Comparison of ENCODE assay signal across 10 mouse cellular contexts in genomic region chr11:85838424-85839257, GRCm38 (mm10). TPM values are rescaled to one million over a fixed set of nuclear protein-coding genes. Genes with fewer than 3 reads are reported as not detected.
DNase-seq lines count a peak whose midpoint lies in the region; ATAC-seq and TF ChIP-seq lines count a peak whose summit lies in the region.
"Had no signal": no experiment of that assay in that cellular context is flagged by ENCODE, and none has a peak within 500 bp of the region (broad histone marks: within the 10 kb centered on the region; RNA-seq: fewer than 3 reads in every experiment).

No protein-coding gene starts in this region.

- TF ChIP-seq CTCF in lung, postnatal 0 days (IDR thresholded peaks at IDR 0.05), result no peak

- H3K27me3 ChIP-seq in lung, postnatal 0 days (replicated peaks; ENCODE audit: insufficient read depth, low read length), result peaks cover 44% of the 10 kb centered on the region
- peaks cover 71% of the 10 kb centered on the region for H3K27me3 ChIP-seq in intestine, embryonic 16.5 days (replicated peaks; ENCODE audit: control insufficient read depth, insufficient read depth, low read length)
- H3K27me3 ChIP-seq in stomach, embryonic 14.5 days (ENCODE audit: control insufficient read depth, insufficient read depth, low read length), result peaks cover 35% of the 10 kb centered on the region

- H3K36me3 ChIP-seq in lung, postnatal 0 days (ENCODE audit: insufficient read depth, low read length), result peaks cover 32% of the 10 kb centered on the region
- H3K36me3 ChIP-seq in intestine, embryonic 16.5 days (ENCODE audit: control insufficient read depth, insufficient read depth, low read length), result no peaks in the 10 kb centered on the region
- H3K36me3 ChIP-seq in stomach, embryonic 14.5 days (ENCODE audit: control insufficient read depth, insufficient read depth, low read length), result peaks cover 7% of the 10 kb centered on the region; the same call in 1 of the 2 replicates

- peak overlapping the region; percentile 97 for H3K27ac ChIP-seq in lung, postnatal 0 days (ENCODE audit: low read length)
- no peak overlapping the region for H3K27ac ChIP-seq in intestine, embryonic 16.5 days (ENCODE audit: low read length)
- no peak overlapping the region for H3K27ac ChIP-seq in stomach, embryonic 14.5 days (ENCODE audit: low read length)

- H3K9me3 ChIP-seq in lung, postnatal 0 days (ENCODE audit: low read length), result no peaks in the 10 kb centered on the region
- no peaks in the 10 kb centered on the region for H3K9me3 ChIP-seq in intestine, embryonic 16.5 days (ENCODE audit: control insufficient read depth, low read length)
- no peaks in the 10 kb centered on the region for H3K9me3 ChIP-seq in stomach, embryonic 14.5 days (ENCODE audit: control insufficient read depth, low read depth, low read length)

- no peak for ATAC-seq in lung, postnatal 0 days
- no peak for ATAC-seq in intestine, embryonic 16.5 days
- no peak for ATAC-seq in stomach, embryonic 14.5 days (ENCODE audit: insufficient number of reproducible peaks, insufficient read depth, low FRiP score, low read depth)

- H3K4me1 ChIP-seq in lung, postnatal 0 days (ENCODE audit: insufficient read depth, low read depth, low read length), result peaks cover 14% of the 10 kb centered on the region; the same call in 1 of the 2 replicates
- peaks cover 23% of the 10 kb centered on the region for H3K4me1 ChIP-seq in intestine, embryonic 16.5 days (ENCODE audit: control insufficient read depth, insufficient read depth, low read length)
- peaks cover 17% of the 10 kb centered on the region for H3K4me1 ChIP-seq in stomach, embryonic 14.5 days (ENCODE audit: control insufficient read depth, insufficient read depth, low read length)

- WGBS in lung, postnatal 0 days, result 24% methylated on average over 20 of the region's 20 CpGs
- WGBS in intestine, embryonic 16.5 days, result 40% methylated on average over 20 of the region's 20 CpGs
- WGBS in stomach, embryonic 14.5 days, result 29% methylated on average over 20 of the region's 20 CpGs

- H3K9ac ChIP-seq in lung, postnatal 0 days (replicated peaks; ENCODE audit: low read depth), result peak overlapping the region; percentile 84
- H3K9ac ChIP-seq in intestine, embryonic 16.5 days (ENCODE audit: low read depth, low read length), result peak overlapping the region; percentile 58
- H3K9ac ChIP-seq in stomach, embryonic 14.5 days (replicated peaks; ENCODE audit: low read depth, low read length), result peak overlapping the region; percentile 54

- TF ChIP-seq EP300 in lung, postnatal 0 days (IDR thresholded peaks at IDR 0.05), result no peak

- DNase-seq in cerebellum, adult 8-10 months, result peak; percentile 15
- no peak for DNase-seq in cerebellum, adult 9-10 months
- DNase-seq in lung, postnatal 0 days (ENCODE audit: low spot score), result peak; percentile 45
- no peak for DNase-seq in lung, postnatal 25 days (ENCODE audit: low spot score)
- no peak for DNase-seq in left cerebral cortex, adult 18-20 months (ENCODE audit: low spot score in 2 of 2)
- DNase-seq in cerebellum, postnatal 4 days (ENCODE audit: low spot score in 2 of 2), result no peak

- peak overlapping the region; percentile 80 for H3K4me2 ChIP-seq in lung, postnatal 0 days (replicated peaks; ENCODE audit: low read depth, low read length)
- peak overlapping the region; percentile 55 for H3K4me2 ChIP-seq in intestine, embryonic 16.5 days (ENCODE audit: low read depth, low read length)
- H3K4me2 ChIP-seq in stomach, embryonic 14.5 days (replicated peaks; ENCODE audit: low read depth, low read length), result peak overlapping the region; percentile 87

- H3K4me3 ChIP-seq in lung, postnatal 0 days (ENCODE audit: low read depth, low read length), result peak overlapping the region; percentile 63
- peak overlapping the region; percentile 42 for H3K4me3 ChIP-seq in intestine, embryonic 16.5 days (ENCODE audit: low read length)
- peak overlapping the region; percentile 59 for H3K4me3 ChIP-seq in stomach, embryonic 14.5 days (ENCODE audit: low read depth, low read length)
- H3K4me3 ChIP-seq: myocyte had no signal

RNA-seq across cellular contexts. Expression of gene Tbx2, which starts 6.3 kb away (rescaled TPM):
- polyA plus RNA-seq in lung, postnatal 0 days (2015; fragmentation: Nextera tagmentation; extraction: Ambion mirVana), result 43.6 and 49.6 TPM in 2 replicates
- 1.7 and 2.2 TPM in 2 replicates for polyA plus RNA-seq in intestine, embryonic 16.5 days (2015; fragmentation: Nextera tagmentation; extraction: Ambion mirVana)
- 5.8 and 6.8 TPM in 2 replicates for polyA plus RNA-seq in stomach, embryonic 14.5 days (2014; fragmentation: Nextera tagmentation; extraction: Ambion mirVana)
- 1 to 10 TPM; 1.3 to 1.5 TPM for total RNA-seq in left cerebral cortex, adult 18-20 months (2021)

RNA-seq across cellular contexts. Expression of gene Gm11444, which starts 11.5 kb away (rescaled TPM):
- not detected in 2 replicates for polyA plus RNA-seq in lung, postnatal 0 days (2015; fragmentation: Nextera tagmentation; extraction: Ambion mirVana)
- not detected in 2 replicates for polyA plus RNA-seq in intestine, embryonic 16.5 days (2015; fragmentation: Nextera tagmentation; extraction: Ambion mirVana)
- not detected in 2 replicates for polyA plus RNA-seq in stomach, embryonic 14.5 days (2014; fragmentation: Nextera tagmentation; extraction: Ambion mirVana)
- not detected for total RNA-seq in left cerebral cortex, adult 18-20 months (2021)
- total RNA-seq: adrenal gland, postnatal 14 days had no signal
- polyA plus RNA-seq: myocyte had no signal

RNA-seq across cellular contexts. Expression of gene Tbx4, which starts 47.6 kb away (rescaled TPM):
- polyA plus RNA-seq in lung, postnatal 0 days (2015; fragmentation: Nextera tagmentation; extraction: Ambion mirVana), result 46.2 and 48.5 TPM in 2 replicates
- polyA plus RNA-seq in intestine, embryonic 16.5 days (2015; fragmentation: Nextera tagmentation; extraction: Ambion mirVana), result not detected in 2 replicates
- not detected in 2 replicates for polyA plus RNA-seq in stomach, embryonic 14.5 days (2014; fragmentation: Nextera tagmentation; extraction: Ambion mirVana)
- total RNA-seq in left cerebral cortex, adult 18-20 months (2021), result under 1 TPM in 1 of 2 experiments, not detected in 1; 0.14 TPM
- total RNA-seq: adrenal gland, postnatal 14 days had no signal

Comparison
In these comparisons a context has a peak if more than half of its experiments do, and no peak if none do; other contexts are left out.
1. DNase-seq: peak in cerebellum, adult 8-10 months (single experiment) and lung, postnatal 0 days (single experiment); none in cerebellum, adult 9-10 months (single experiment), lung, postnatal 25 days (single experiment), left cerebral cortex, adult 18-20 months (0 of 2) and cerebellum, postnatal 4 days (0 of 2).
2. RNA of gene Tbx4, which starts 47.6 kb away (polyA plus RNA-seq): 46.2 to 48.5 TPM in lung, postnatal 0 days; not detected in stomach, embryonic 14.5 days and not detected in intestine, embryonic 16.5 days; every median in the first group is over 10 times any median in the second.
3. Peak in every context shown above with its lines, with median percentiles within 50 percentile points of each other: H3K4me2 ChIP-seq, H3K4me3 ChIP-seq and H3K9ac ChIP-seq.